Mouse (Mus musculus): Measurements from ENCODE around the gene D1Pas1. TPM values are rescaled to one million over a fixed set of nuclear protein-coding genes. Genes with fewer than 3 reads are reported as not detected.

D1Pas1 gene
- total RNA-seq, 1 experiment, result 13.9 TPM

DNA sequence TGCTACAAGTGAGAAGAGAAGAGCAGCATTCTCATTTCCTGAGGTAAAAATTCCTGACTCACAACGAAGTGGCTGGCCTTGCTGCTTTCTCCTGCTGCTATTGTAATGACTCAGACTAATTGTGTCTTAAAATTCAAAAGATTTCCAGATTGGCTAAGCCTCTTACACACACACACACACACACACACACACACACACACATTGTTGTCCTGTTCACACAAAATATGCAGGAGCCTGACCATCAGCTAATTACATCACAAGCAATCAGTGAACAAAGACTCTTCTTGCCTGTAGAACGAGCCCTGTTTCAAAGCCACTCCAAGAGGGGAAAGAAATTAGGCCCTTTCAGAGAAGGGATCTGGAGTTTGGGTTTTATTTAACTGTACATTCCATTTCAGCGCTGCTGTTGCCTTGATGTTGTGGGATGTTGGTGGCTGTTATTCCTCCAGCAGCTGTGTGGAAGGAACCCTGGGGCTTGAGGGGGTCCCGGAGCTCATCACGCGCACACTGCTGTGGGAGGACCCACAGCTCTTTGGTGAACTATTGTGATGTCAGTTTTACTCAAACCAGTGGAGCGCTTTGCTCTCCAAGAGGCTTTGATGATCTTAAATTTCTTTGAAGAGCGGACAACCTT lies 40.8 kb upstream of the D1Pas1 start:
- Histone ChIP-seq H3K9me3 (ENCODE audit: control insufficient read depth, insufficient read depth, low read depth, low read length) (no peaks in the 10 kb centered on the region), H3K9ac (ENCODE audit: insufficient read depth, low read depth, low read length, poor library complexity, severe bottlenecking) (peak overlapping the region; percentile 47; the same call in 1 of the 2 replicates), H3K4me1 (ENCODE audit: control insufficient read depth in 2 of 2, insufficient read depth in 2 of 2, low read length in 2 of 2, poor library complexity in 1 of 2) (peaks cover 8 to 9% of the 10 kb centered on the region in 2 experiments; a peak in 3 of 4 replicates), H3K36me3 (ENCODE audit: control insufficient read depth, insufficient read depth, low read length, poor library complexity, severe bottlenecking) (no peaks in the 10 kb centered on the region), H3K4me3 (ENCODE audit: insufficient read depth in 1 of 2, low read depth in 1 of 2, low read length in 2 of 2, poor library complexity in 1 of 2, severe bottlenecking in 1 of 2) (no peak overlapping the region), H3K27ac (ENCODE audit: insufficient read depth, low read depth, low read length, poor library complexity, severe bottlenecking) (no peak overlapping the region)
- in situ Hi-C loops (cut with MboI; ENCODE audit: low sequenced_read_pairs in 2 of 2, unreplicated experiment in 2 of 2), result no loop called here
- no peak for DNase-seq (ENCODE audit: low read depth, low spot score)
- TF ChIP-seq HCFC1 (IDR thresholded peaks at IDR 0.05; ENCODE audit: borderline replicate concordance, insufficient read depth, low read length), result no peak
- TF ChIP-seq ZNF384 (IDR thresholded peaks at IDR 0.05; ENCODE audit: low read depth, low read length), result no peak
- no peak for TF ChIP-seq MAFK (IDR thresholded peaks at IDR 0.05; ENCODE audit: insufficient read depth, low read depth, low read length)
- no peak for TF ChIP-seq CHD2 (IDR thresholded peaks at IDR 0.05; ENCODE audit: low read depth, low read length)
- no peak for TF ChIP-seq ZC3H11A (IDR thresholded peaks at IDR 0.05; ENCODE audit: borderline replicate concordance, low read depth, low read length)

DNA sequence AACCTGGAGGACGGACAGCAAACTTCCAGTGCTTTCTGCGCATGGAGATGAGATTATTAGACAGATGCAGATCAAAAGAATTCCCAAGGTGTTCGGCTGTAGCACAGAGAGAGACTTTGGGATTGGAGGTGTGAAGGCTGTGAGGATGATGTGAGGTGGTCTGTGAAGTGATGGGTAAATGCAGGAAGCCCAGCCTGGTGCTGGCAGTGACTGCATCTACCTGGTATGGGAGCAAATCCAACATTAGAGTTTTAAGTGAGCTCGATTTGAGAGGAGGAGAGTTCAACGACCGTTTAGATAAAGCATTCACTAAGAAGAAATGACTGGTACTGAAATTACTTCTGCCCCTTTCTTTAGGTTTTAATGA lies 40.3 kb upstream of the D1Pas1 start:
- Histone ChIP-seq H3K36me3 (ENCODE audit: control insufficient read depth, insufficient read depth, low read length, poor library complexity, severe bottlenecking) (no peaks in the 10 kb centered on the region), H3K27ac (ENCODE audit: insufficient read depth, low read depth, low read length, poor library complexity, severe bottlenecking) (no peak overlapping the region), H3K4me1 (ENCODE audit: control insufficient read depth in 2 of 2, insufficient read depth in 2 of 2, low read length in 2 of 2, poor library complexity in 1 of 2) (peaks cover 8 to 9% of the 10 kb centered on the region in 2 experiments; a peak in 3 of 4 replicates), H3K9ac (ENCODE audit: insufficient read depth, low read depth, low read length, poor library complexity, severe bottlenecking) (no peak overlapping the region), H3K4me3 (ENCODE audit: insufficient read depth in 1 of 2, low read depth in 1 of 2, low read length in 2 of 2, poor library complexity in 1 of 2, severe bottlenecking in 1 of 2) (no peak overlapping the region), H3K9me3 (ENCODE audit: control insufficient read depth, insufficient read depth, low read depth, low read length) (no peaks in the 10 kb centered on the region)
- DNase-seq (ENCODE audit: low read depth, low spot score), result no peak
- in situ Hi-C loops (cut with MboI; ENCODE audit: low sequenced_read_pairs in 2 of 2, unreplicated experiment in 2 of 2), result no loop called here
- no peak for TF ChIP-seq ZC3H11A (IDR thresholded peaks at IDR 0.05; ENCODE audit: borderline replicate concordance, low read depth, low read length)
- no peak for TF ChIP-seq ZNF384 (IDR thresholded peaks at IDR 0.05; ENCODE audit: low read depth, low read length)
- no peak for TF ChIP-seq HCFC1 (IDR thresholded peaks at IDR 0.05; ENCODE audit: borderline replicate concordance, insufficient read depth, low read length)
- TF ChIP-seq CHD2 (IDR thresholded peaks at IDR 0.05; ENCODE audit: low read depth, low read length), result no peak
- TF ChIP-seq MAFK (IDR thresholded peaks at IDR 0.05; ENCODE audit: insufficient read depth, low read depth, low read length), result no peak

DNA sequence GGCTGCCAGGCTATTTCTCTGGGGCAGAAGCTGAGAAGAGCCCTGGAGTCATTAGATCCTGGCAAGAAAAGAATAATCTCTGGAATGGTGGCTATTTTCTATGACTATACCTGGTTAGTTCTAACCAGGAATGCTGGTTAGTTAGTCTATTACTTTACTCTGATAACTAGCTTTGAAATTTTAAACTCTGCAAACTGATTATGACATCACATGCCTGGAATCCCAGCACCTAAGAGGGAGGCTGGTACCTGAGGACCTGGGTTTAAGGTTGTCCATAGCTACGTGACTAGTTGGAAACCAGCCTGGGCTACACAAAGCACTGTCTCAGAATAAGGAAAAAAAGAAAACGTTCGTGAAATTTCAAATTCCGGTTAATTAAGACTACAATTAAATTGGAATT lies 39.7 kb upstream of the D1Pas1 start:
- TF ChIP-seq ZNF384 (IDR thresholded peaks at IDR 0.05; ENCODE audit: low read depth, low read length) (no peak), MAFK (IDR thresholded peaks at IDR 0.05; ENCODE audit: insufficient read depth, low read depth, low read length) (no peak), CHD2 (IDR thresholded peaks at IDR 0.05; ENCODE audit: low read depth, low read length) (no peak), HCFC1 (IDR thresholded peaks at IDR 0.05; ENCODE audit: borderline replicate concordance, insufficient read depth, low read length) (no peak), ZC3H11A (IDR thresholded peaks at IDR 0.05; ENCODE audit: borderline replicate concordance, low read depth, low read length) (no peak)
- Histone ChIP-seq H3K4me1 (ENCODE audit: control insufficient read depth in 2 of 2, insufficient read depth in 2 of 2, low read length in 2 of 2, poor library complexity in 1 of 2) (peaks cover 6 to 8% of the 10 kb centered on the region in 2 experiments; a peak in 3 of 4 replicates), H3K4me3 (ENCODE audit: insufficient read depth in 1 of 2, low read depth in 1 of 2, low read length in 2 of 2, poor library complexity in 1 of 2, severe bottlenecking in 1 of 2) (no peak overlapping the region), H3K9ac (ENCODE audit: insufficient read depth, low read depth, low read length, poor library complexity, severe bottlenecking) (no peak overlapping the region), H3K9me3 (ENCODE audit: control insufficient read depth, insufficient read depth, low read depth, low read length) (no peaks in the 10 kb centered on the region), H3K36me3 (ENCODE audit: control insufficient read depth, insufficient read depth, low read length, poor library complexity, severe bottlenecking) (no peaks in the 10 kb centered on the region), H3K27ac (ENCODE audit: insufficient read depth, low read depth, low read length, poor library complexity, severe bottlenecking) (no peak overlapping the region)
- DNase-seq (ENCODE audit: low read depth, low spot score), result no peak
- in situ Hi-C loops (cut with MboI; ENCODE audit: low sequenced_read_pairs in 2 of 2, unreplicated experiment in 2 of 2), result no loop called here

DNA sequence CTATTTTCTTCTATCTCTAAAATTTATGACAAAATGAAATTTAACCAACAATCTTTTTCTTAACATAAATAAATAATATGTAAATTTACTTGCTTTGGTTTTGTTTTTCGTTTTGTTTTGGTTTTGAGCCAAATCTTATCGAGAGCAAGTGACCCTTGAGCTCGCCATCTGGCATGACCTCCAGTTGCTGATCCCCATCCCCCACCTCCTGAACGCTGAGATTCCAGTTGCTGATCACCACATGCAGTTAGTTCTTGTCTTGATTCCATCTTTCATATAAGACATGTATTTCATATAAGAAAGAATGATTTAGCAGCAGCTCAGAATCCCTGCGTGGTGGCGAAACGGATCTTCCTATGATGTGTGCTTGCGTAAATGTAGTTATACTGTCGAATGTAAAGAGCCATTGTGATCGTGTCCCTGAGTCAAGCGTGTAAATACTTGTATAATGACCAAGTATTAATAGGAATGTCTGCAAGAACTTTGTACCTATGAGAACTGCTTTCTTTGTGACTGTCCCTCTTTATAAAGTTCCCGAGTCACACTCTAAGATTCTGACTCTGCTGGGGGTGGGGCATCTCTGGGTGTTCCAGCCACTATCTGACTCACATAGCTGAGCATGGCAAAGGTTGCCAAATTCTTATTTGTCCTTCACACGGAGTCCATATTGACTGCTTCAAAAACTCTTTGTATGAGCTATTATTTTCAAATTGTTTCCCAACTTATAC lies 36.9 kb upstream of the D1Pas1 start:
- H3K4me1 ChIP-seq (ENCODE audit: control insufficient read depth in 2 of 2, insufficient read depth in 2 of 2, low read length in 2 of 2, poor library complexity in 1 of 2), result peaks cover 0 to 7% of the 10 kb centered on the region in 2 experiments; a peak in 1 of 4 replicates
- no peak for TF ChIP-seq MAFK (IDR thresholded peaks at IDR 0.05; ENCODE audit: insufficient read depth, low read depth, low read length)
- no peaks in the 10 kb centered on the region for H3K36me3 ChIP-seq (ENCODE audit: control insufficient read depth, insufficient read depth, low read length, poor library complexity, severe bottlenecking)
- DNase-seq (ENCODE audit: low read depth, low spot score), result no peak
- no peaks in the 10 kb centered on the region for H3K9me3 ChIP-seq (ENCODE audit: control insufficient read depth, insufficient read depth, low read depth, low read length)
- H3K9ac ChIP-seq (ENCODE audit: insufficient read depth, low read depth, low read length, poor library complexity, severe bottlenecking), result no peak overlapping the region
- H3K27ac ChIP-seq (ENCODE audit: insufficient read depth, low read depth, low read length, poor library complexity, severe bottlenecking), result no peak overlapping the region
- H3K4me3 ChIP-seq (ENCODE audit: insufficient read depth in 1 of 2, low read depth in 1 of 2, low read length in 2 of 2, poor library complexity in 1 of 2, severe bottlenecking in 1 of 2), result no peak overlapping the region
- in situ Hi-C loops (cut with MboI; ENCODE audit: low sequenced_read_pairs in 2 of 2, unreplicated experiment in 2 of 2), result no loop called here

Data from ES-E14 (cell line).